Mouse (Mus musculus): ENCODE results near the gene Fscn1.

- no peak for TF ChIP-seq CTCF (IDR thresholded peaks at IDR 0.05; ENCODE audit: low read depth)
- TF ChIP-seq EP300 (IDR thresholded peaks at IDR 0.05; ENCODE audit: low read depth), result no peak
These were observed 15.0 kb upstream of the Fscn1 start for GRCm38 (mm10) chr5:142944979-142945682.

Measured in liver, embryonic 14.5 days (tissue).